Mouse (Mus musculus): ENCODE results near the gene P3h2. TPM values are rescaled to one million over a fixed set of nuclear protein-coding genes. Genes with fewer than 3 reads are reported as not detected.

P3h2 gene
- total RNA-seq, 2 experiments from 2014 or later, result 0.23 TPM; not detected in 1

- no peak for ATAC-seq (replicated peaks; ENCODE audit: low FRiP score, low TSS enrichment, poor library complexity, severe bottlenecking)
Observed at GRCm38 (mm10) chr16:26077246-26078099, 28.1 kb downstream of the P3h2 start.

DNA sequence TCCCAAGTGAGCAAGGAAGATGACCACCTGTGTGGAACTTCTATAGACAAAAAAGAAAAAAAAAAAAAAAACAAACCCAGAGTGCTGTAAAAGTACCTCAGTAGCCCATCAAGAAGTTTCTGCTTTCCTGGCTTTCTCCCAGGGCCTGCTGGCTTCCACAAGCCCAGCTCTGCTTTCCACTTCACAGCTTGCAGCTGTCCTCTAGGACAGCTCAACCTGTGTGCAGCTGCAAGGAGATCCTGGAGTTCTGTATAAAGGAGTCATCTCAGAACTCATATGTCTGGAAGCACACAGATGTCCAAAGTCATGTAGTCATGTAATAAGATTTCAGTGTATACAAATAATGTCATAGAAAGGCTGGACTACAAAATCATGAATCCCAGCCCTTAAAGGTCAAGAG, 30.5 kb downstream of the P3h2 start:
- no peak for ATAC-seq (replicated peaks; ENCODE audit: low FRiP score, low TSS enrichment, poor library complexity, severe bottlenecking)

DNA sequence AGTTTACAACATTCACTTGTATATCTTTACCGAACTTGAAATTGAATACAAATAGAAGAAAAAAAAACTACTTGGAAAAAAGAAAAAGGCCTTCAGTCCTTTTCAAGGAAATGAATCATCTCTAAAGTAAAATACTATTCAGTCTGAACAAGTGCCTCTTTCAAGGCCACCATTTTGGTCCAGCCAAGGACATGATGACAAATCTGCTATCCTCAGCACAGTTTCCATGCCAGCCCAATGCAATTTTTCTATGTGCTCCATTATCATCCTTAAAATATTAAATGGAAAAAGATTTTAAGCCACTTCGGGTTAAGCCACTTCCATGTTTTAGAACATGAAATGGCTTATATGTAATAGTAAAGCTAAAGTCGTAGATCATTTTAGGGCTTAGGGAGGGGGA, 35.2 kb downstream of the P3h2 start:
- ATAC-seq (replicated peaks; ENCODE audit: low FRiP score, low TSS enrichment, poor library complexity, severe bottlenecking), result no peak

GRCm38 (mm10) chr16:26065060-26065459, 40.5 kb downstream of the P3h2 start:
- ATAC-seq (replicated peaks; ENCODE audit: low FRiP score, low TSS enrichment, poor library complexity, severe bottlenecking), result no peak

- no peak for ATAC-seq (replicated peaks; ENCODE audit: low FRiP score, low TSS enrichment, poor library complexity, severe bottlenecking)
Observed at GRCm38 (mm10) chr16:26060239-26061085, 45.1 kb downstream of the P3h2 start.

GRCm38 (mm10) chr16:26053631-26054030, 52.0 kb downstream of the P3h2 start:
- no peak for ATAC-seq (replicated peaks; ENCODE audit: low FRiP score, low TSS enrichment, poor library complexity, severe bottlenecking)

- no peak for ATAC-seq (replicated peaks; ENCODE audit: low FRiP score, low TSS enrichment, poor library complexity, severe bottlenecking)
Observed at GRCm38 (mm10) chr16:26049393-26050087, 56.0 kb downstream of the P3h2 start.

DNA sequence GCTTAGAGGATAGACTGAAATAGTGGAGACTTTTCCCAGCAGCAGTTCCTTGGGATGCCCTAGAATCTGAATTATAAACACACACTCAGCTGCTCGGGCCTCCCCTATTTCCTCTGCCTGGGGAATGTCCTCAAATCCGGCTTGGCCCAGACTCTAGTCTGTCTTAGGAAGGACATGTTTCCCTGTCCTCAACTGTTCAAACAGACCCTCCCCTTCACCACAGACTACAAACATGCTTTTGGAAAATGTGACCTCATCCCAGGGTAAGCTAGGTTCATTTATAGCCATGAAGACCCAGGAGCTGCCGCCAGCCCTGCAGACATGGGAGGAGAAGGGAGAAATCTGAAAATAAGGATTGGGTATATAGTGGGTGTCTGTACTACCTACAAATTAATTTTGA, 57.7 kb downstream of the P3h2 start:
- ATAC-seq (replicated peaks; ENCODE audit: low FRiP score, low TSS enrichment, poor library complexity, severe bottlenecking), result no peak

DNA sequence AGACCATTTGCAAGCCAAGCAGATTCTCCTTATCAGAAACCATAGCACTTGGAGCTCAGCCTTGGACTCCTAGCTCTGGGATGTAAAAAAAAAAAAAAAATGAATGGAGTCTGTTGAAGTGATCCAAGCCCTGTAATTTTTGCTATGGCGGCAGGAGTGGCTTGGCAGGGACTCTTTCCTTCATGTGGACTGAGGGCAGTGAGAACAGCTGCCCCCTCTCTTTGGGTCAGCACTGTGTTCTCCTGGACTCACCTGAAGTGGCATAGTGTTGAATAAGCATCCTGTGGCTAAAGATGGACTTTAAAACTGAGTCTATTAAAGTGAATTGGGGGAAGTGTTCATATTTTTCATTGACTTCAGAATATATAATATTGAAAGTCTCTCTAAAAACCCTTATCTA, 58.2 kb downstream of the P3h2 start:
- ATAC-seq (replicated peaks; ENCODE audit: low FRiP score, low TSS enrichment, poor library complexity, severe bottlenecking), result no peak

DNA sequence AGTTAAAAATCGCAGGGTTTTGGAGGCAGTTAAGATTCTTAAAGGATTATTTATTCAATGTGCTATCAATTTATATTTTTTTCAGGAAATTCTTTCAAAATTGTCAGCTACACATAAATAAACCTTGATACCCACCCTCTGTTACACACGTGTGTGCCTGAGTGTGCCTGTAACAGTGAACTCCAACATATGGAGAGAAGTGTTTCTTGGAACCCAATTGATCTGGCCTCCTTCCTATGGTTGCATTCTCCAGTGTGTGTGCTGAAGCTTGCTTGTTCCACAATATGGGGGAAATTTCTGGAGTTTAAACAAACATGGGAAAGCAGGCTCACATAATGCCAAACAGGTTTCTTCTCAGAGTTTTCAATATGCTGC, 63.7 kb downstream of the P3h2 start:
- no peak for ATAC-seq (replicated peaks; ENCODE audit: low FRiP score, low TSS enrichment, poor library complexity, severe bottlenecking)

DNA sequence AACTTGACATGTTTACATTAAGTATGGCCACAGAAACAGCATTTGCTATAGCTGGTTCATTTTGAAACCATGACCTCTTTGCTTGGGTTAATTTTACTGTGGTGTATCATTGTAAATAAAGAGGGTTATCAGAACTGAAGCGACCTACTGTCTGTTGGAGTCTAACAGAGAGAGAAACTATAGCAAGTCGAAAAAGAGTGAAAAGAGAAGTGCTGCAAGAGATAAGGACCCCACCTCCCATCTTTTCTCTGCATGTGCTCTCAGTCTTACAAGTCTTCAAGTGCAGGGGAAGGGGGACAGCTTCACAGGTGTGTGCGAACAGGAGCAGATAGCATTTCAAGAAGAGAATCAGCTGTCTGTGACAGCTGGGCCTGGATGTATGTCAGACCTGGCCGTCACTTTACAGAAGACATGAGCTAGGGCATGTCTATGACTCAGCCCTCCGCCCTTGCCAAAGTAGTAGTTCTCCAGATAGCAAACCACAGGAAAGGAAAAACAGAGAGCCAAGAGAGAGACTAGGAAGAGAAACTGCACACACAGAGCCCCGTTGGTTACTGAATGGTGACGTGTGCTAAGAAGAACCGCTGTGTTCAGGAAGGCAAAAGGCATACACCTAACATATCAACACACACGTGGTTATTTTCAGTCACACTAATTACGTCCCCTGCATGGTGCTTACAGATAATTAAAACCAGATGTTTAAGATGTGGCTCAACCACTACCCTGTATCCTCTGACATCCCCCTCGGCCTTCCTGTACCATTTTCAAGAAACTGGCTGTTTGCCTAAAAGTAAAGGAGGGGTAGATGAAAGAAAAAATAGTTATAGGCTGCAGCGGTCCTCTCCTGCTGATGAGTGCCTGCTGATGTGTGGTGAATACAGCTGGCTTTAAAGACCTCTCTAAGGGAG, 64.3 kb downstream of the P3h2 start:
- peak; percentile 98 for ATAC-seq (replicated peaks; ENCODE audit: low FRiP score, low TSS enrichment, poor library complexity, severe bottlenecking)

- no peak for ATAC-seq (replicated peaks; ENCODE audit: low FRiP score, low TSS enrichment, poor library complexity, severe bottlenecking)
Observed at GRCm38 (mm10) chr16:26039320-26039719, 66.3 kb downstream of the P3h2 start.

GRCm38 (mm10) chr16:26035525-26035924, 70.1 kb downstream of the P3h2 start:
- ATAC-seq (replicated peaks; ENCODE audit: low FRiP score, low TSS enrichment, poor library complexity, severe bottlenecking), result no peak

DNA sequence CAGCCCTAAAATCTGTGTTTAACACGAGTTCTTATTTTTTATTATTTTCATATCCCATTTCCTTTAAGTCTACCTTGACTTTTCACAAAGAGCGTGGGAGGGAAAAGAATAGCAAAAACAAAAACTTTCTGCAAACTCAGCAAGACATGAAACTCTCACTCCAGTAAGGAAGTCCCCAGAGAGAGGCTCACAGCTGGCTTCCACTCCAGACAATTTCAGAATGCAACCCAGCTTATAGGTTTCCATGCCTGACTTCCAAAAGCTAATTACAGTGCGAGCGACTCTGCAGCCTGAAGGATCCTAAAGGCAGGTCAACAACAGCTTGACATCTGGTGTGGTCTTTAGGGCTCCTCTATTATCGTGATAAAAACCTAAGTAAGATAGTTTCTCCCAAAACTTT, 70.5 kb downstream of the P3h2 start:
- no peak for ATAC-seq (replicated peaks; ENCODE audit: low FRiP score, low TSS enrichment, poor library complexity, severe bottlenecking)

DNA sequence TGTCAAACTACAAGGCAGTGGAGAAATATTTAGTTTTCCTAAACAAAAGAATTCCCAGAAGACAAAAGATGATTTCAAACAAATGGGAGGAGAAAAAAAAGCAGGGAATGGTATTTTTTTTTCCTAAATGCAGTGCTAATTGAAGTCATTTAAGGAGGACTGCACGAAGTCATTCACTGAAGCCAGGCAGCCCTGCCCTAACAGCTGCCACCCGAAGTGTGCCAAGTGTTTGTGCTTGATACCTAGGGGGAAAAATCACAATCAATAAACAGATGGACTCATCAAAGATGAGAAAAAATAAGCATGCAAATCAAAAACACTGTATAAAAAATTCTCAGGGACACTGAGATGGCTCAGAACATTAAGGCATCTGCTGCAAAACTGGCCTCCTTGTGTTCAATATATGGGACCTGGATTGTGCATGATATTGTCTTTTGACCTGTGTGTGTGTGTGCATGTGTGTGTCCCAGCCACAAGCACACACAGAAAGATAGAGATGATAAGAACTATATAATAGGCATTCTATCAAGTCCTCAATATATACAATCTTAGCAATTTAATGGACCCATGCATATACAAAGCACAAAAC, 76.1 kb downstream of the P3h2 start:
- ATAC-seq (replicated peaks; ENCODE audit: low FRiP score, low TSS enrichment, poor library complexity, severe bottlenecking), result no peak

GRCm38 (mm10) chr16:26026416-26026815, 79.2 kb downstream of the P3h2 start:
- ATAC-seq (replicated peaks; ENCODE audit: low FRiP score, low TSS enrichment, poor library complexity, severe bottlenecking), result no peak

DNA sequence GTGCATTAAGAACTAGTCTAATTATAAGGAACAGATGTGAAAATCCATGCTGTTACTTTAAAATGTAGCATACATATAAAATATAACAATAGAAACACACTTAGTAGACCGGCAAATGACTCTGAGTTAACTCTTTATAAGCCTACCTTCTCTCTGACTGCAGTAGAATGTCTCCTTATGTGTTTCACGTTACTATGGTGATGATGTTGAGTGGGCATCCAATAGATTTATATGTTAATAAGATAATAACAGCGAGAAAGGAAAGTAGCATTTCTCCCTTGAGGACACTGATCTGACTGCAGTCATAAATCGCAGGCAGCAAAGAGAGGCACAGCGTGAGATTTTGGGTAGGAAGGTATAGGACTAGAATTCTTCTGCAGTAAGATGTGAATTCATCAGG, 81.0 kb downstream of the P3h2 start:
- no peak for ATAC-seq (replicated peaks; ENCODE audit: low FRiP score, low TSS enrichment, poor library complexity, severe bottlenecking)

DNA sequence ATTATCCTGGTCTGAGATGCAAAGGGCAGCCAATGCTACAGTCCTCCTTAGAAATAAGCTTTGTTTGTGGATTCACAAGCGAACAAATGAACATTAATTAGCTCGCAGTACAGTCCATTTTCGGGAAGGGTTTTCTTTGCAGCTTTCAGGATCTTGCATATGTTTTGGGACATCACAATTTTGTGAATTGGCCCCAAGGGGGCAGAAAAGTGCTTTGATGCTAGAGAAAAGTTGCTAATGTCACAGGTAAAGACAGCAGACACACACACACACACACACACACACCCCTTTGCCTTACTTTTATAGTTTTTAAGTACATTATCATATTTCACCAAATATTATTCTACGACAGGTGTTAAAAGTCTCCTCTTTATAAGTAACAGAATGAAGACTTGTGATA, 82.2 kb downstream of the P3h2 start:
- no peak for ATAC-seq (replicated peaks; ENCODE audit: low FRiP score, low TSS enrichment, poor library complexity, severe bottlenecking)

- ATAC-seq (replicated peaks; ENCODE audit: low FRiP score, low TSS enrichment, poor library complexity, severe bottlenecking), result no peak
Observed at GRCm38 (mm10) chr16:26021759-26022158, 83.8 kb downstream of the P3h2 start.

All from megakaryocyte-erythroid progenitor cell, adult 5-6 weeks (primary cell).